Mouse (Mus musculus) limb, embryonic 14.5 days (tissue): Measurements from ENCODE around the gene Cnpy2. TPM values are rescaled to one million over a fixed set of nuclear protein-coding genes. Genes with fewer than 3 reads are reported as not detected.

Experiments used
- ATAC-seq: fragments of 200-750 bp; cut with Nextera tagmentation; 2 replicates; pipeline ENCODE4 v1.8.0; 2017; ENCODE audit warnings: low read depth, moderate number of reproducible peaks, moderate TSS enrichment; ENCODE audit not compliant: low FRiP score
- DNase-seq: peaks from one replicate; pipeline ENCODE4 v3.0.0-alpha.2; 2015; ENCODE audit warnings: low spot score
- H3K27ac ChIP-seq: fragments of 300-500 bp; sonication (generic); replicated peaks from 2 replicates; pipeline ENCODE4 v1.5.1; 2014; ENCODE audit warnings: low read depth, mild to moderate bottlenecking, low read length, moderate library complexity, mixed read lengths
- H3K27me3 ChIP-seq: fragments of 300-500 bp; sonication (generic); 2 replicates; pipeline ENCODE4 v1.6.1; 2014; ENCODE audit warnings: low read length, mixed read lengths; ENCODE audit not compliant: control insufficient read depth, insufficient read depth
- H3K36me3 ChIP-seq: fragments of 300-500 bp; sonication (generic); 2 replicates; pipeline ENCODE4 v1.6.1; 2014; ENCODE audit warnings: mild to moderate bottlenecking, low read length, moderate library complexity, mixed read lengths; ENCODE audit not compliant: control insufficient read depth, insufficient read depth
- H3K4me1 ChIP-seq: fragments of 300-500 bp; sonication (generic); 2 replicates; pipeline ENCODE4 v1.6.1; 2014; ENCODE audit warnings: antibody characterized with exemption, low read length, mixed read lengths; ENCODE audit not compliant: control insufficient read depth, insufficient read depth
- H3K4me2 ChIP-seq: fragments of 300-500 bp; sonication (generic); replicated peaks from 2 replicates; pipeline ENCODE4 v1.6.1; 2014; ENCODE audit warnings: low read depth, mild to moderate bottlenecking, low read length, moderate library complexity; ENCODE audit not compliant: severe bottlenecking
- H3K4me3 ChIP-seq: fragments of 300-500 bp; sonication (generic); replicated peaks from 2 replicates; pipeline ENCODE4 v1.5.1; 2014; ENCODE audit warnings: low read length
- H3K9ac ChIP-seq: fragments of 300-500 bp; sonication (generic); 2 replicates; pipeline ENCODE4 v1.6.1; 2014; ENCODE audit warnings: mild to moderate bottlenecking, low read depth, low read length, moderate library complexity; ENCODE audit not compliant: severe bottlenecking
- H3K9me3 ChIP-seq: fragments of 300-500 bp; sonication (generic); 2 replicates; pipeline ENCODE4 v1.6.1; 2016; ENCODE audit warnings: low read length; ENCODE audit not compliant: control insufficient read depth
- POLR2A ChIP-seq: fragments of 200-500 bp; IDR thresholded peaks from 2 replicates; pipeline ENCODE4 v1.8.0; 2012; ENCODE audit warnings: inconsistent platforms, mild to moderate bottlenecking, moderate library complexity, borderline replicate concordance; ENCODE audit not compliant: insufficient read depth, insufficient read length; ENCODE audit errors: extremely low read depth
- WGBS: fragments of 180-500 bp; shearing (Covaris S2); extraction: QIAGEN DNeasy Blood & Tissue Kit; methylation state at CpG from one replicate; pipeline ENCODE4 v1.1.7; 2014; 5-methylcytosine and 5-hydroxymethylcytosine counted together
- polyA plus RNA-seq, 2 experiments: library from polyadenylated mRNA; depleted of rRNA in 1 of 2; stranded (reverse) in 1 of 2; unstranded in 1 of 2; fragments of >200 nt; fragmentation: Nextera tagmentation in 1 of 2; extraction: Ambion mirVana in 1 of 2; gene quantifications; 2 replicates each; pipeline versions ENCODE4 v1.2.1 to v1.2.3; 2012 to 2014

Cnpy2 gene
- polyA plus RNA-seq, 2 experiments, result 169 to 387 TPM

GRCm38 (mm10) chr10:128372142-128372541 is 49.9 kb downstream of the Cnpy2 start:
- DNase-seq (no peak), ATAC-seq (no peak)
- H3K9me3 ChIP-seq, result no peaks in the 10 kb centered on the region
- H3K27ac ChIP-seq, result no peak overlapping the region
- WGBS, result 82% methylated on average over 5 of the region's 5 CpGs
- no peak for TF ChIP-seq POLR2A
- H3K4me2 ChIP-seq, result no peak overlapping the region
- no peak overlapping the region for H3K9ac ChIP-seq
- no peaks in the 10 kb centered on the region for H3K36me3 ChIP-seq
- no peak overlapping the region for H3K4me3 ChIP-seq
- H3K27me3 ChIP-seq, result no peaks in the 10 kb centered on the region
- H3K4me1 ChIP-seq, result peaks cover 10% of the 10 kb centered on the region

GRCm38 (mm10) chr10:128372989-128373748 is 50.9 kb downstream of the Cnpy2 start:
- no peak overlapping the region for H3K9ac ChIP-seq
- no peak overlapping the region for H3K4me2 ChIP-seq
- no peaks in the 10 kb centered on the region for H3K27me3 ChIP-seq
- TF ChIP-seq POLR2A, result no peak
- DNase-seq, result no peak
- ATAC-seq, result no peak
- no peak overlapping the region for H3K27ac ChIP-seq
- no peaks in the 10 kb centered on the region for H3K9me3 ChIP-seq
- H3K36me3 ChIP-seq, result peaks cover 1% of the 10 kb centered on the region
- no peak overlapping the region for H3K4me3 ChIP-seq
- peaks cover 7% of the 10 kb centered on the region; the same call in 1 of the 2 replicates for H3K4me1 ChIP-seq
- WGBS, result 79% methylated on average over 6 of the region's 6 CpGs

- no peaks in the 10 kb centered on the region for H3K27me3 ChIP-seq
- H3K27ac ChIP-seq, result no peak overlapping the region
- H3K9me3 ChIP-seq, result no peaks in the 10 kb centered on the region
- no peak overlapping the region for H3K9ac ChIP-seq
- DNase-seq (no peak), ATAC-seq (no peak)
- H3K4me2 ChIP-seq, result no peak overlapping the region
- peaks cover 13% of the 10 kb centered on the region for H3K36me3 ChIP-seq
- TF ChIP-seq POLR2A, result no peak
- 82% methylated on average over 6 of the region's 6 CpGs for WGBS
- H3K4me3 ChIP-seq, result no peak overlapping the region
- peaks cover 14% of the 10 kb centered on the region; the same call in 1 of the 2 replicates for H3K4me1 ChIP-seq
These were observed 52.1 kb downstream of the Cnpy2 start for GRCm38 (mm10) chr10:128374393-128374792.

- 39% methylated on average over 4 of the region's 4 CpGs for WGBS
- H3K9me3 ChIP-seq, result no peaks in the 10 kb centered on the region
- peak overlapping the region; percentile 72 for H3K4me2 ChIP-seq
- peak overlapping the region; percentile 97 for H3K27ac ChIP-seq
- ATAC-seq (no peak), DNase-seq (no peak)
- H3K9ac ChIP-seq, result peak overlapping the region; percentile 98
- no peaks in the 10 kb centered on the region for H3K27me3 ChIP-seq
- no peak for TF ChIP-seq POLR2A
- H3K4me3 ChIP-seq, result peak overlapping the region; percentile 98
- peaks cover 14% of the 10 kb centered on the region; the same call in 1 of the 2 replicates for H3K4me1 ChIP-seq
- peaks cover 29% of the 10 kb centered on the region for H3K36me3 ChIP-seq
These were observed 53.8 kb downstream of the Cnpy2 start for GRCm38 (mm10) chr10:128376099-128376454.

- Histone ChIP-seq H3K9me3 (no peaks in the 10 kb centered on the region), H3K27ac (peak within 1 kb of the TSS; percentile 97), H3K4me1 (peaks cover 14% of the 10 kb centered on the region; the same call in 1 of the 2 replicates), H3K9ac (peak within 1 kb of the TSS; percentile 98), H3K4me2 (peak within 1 kb of the TSS; percentile 72), H3K27me3 (no peaks in the 10 kb centered on the region), H3K4me3 (peak within 1 kb of the TSS; percentile 98), H3K36me3 (peaks cover 33% of the 10 kb centered on the region)
- peak; percentile 69; the same call in 1 of the 2 replicates for TF ChIP-seq POLR2A
- DNase-seq (peak; percentile 79), ATAC-seq (peak; percentile 93)
- 0% methylated on average over 15 of the region's 73 CpGs for WGBS
These were observed 54.4 kb downstream of the Cnpy2 start, which contains the start of gene Ankrd52 for GRCm38 (mm10) chr10:128376455-128377211. Gene Ankrd52 (plus strand): TSS chr10:128377115.

Other genes starting within 250 kb of the Cnpy2 start
- gene Atp5b, start 239.2 kb upstream of the Cnpy2 start, polyA plus RNA-seq (2012; rRNA removed), result 1,269 and 2,071 TPM in 2 replicates
- 1,908 and 2,011 TPM in 2 replicates for gene Atp5b, start 239.2 kb upstream of the Cnpy2 start, polyA plus RNA-seq (2014; fragmentation: Nextera tagmentation; extraction: Ambion mirVana)
- gene Baz2a, start 230.9 kb upstream of the Cnpy2 start, polyA plus RNA-seq (2012; rRNA removed), result 28.3 and 31.1 TPM in 2 replicates
- gene Baz2a, start 230.9 kb upstream of the Cnpy2 start, polyA plus RNA-seq (2014; fragmentation: Nextera tagmentation; extraction: Ambion mirVana), result 17.5 and 18.2 TPM in 2 replicates
- gene Rbms2, start 142.2 kb upstream of the Cnpy2 start, polyA plus RNA-seq (2012; rRNA removed), result 113 and 117 TPM in 2 replicates
- 33.8 and 35.9 TPM in 2 replicates for gene Rbms2, start 142.2 kb upstream of the Cnpy2 start, polyA plus RNA-seq (2014; fragmentation: Nextera tagmentation; extraction: Ambion mirVana)
- 4.8 and 5.8 TPM in 2 replicates for gene Gls2, start 128.0 kb upstream of the Cnpy2 start, polyA plus RNA-seq (2012; rRNA removed)
- gene Gls2, start 128.0 kb upstream of the Cnpy2 start, polyA plus RNA-seq (2014; fragmentation: Nextera tagmentation; extraction: Ambion mirVana), result 2.0 and 2.5 TPM in 2 replicates
- gene Spryd4, start 110.7 kb upstream of the Cnpy2 start, polyA plus RNA-seq (2012; rRNA removed), result 22.3 and 27.4 TPM in 2 replicates
- 36.9 and 38.7 TPM in 2 replicates for gene Spryd4, start 110.7 kb upstream of the Cnpy2 start, polyA plus RNA-seq (2014; fragmentation: Nextera tagmentation; extraction: Ambion mirVana)
- 0.88 and 1.7 TPM in 2 replicates for gene Mip, start 96.6 kb upstream of the Cnpy2 start, polyA plus RNA-seq (2012; rRNA removed)
- gene Mip, start 96.6 kb upstream of the Cnpy2 start, polyA plus RNA-seq (2014; fragmentation: Nextera tagmentation; extraction: Ambion mirVana), result 0.17 and 0.37 TPM in 2 replicates
- gene Timeless, start 90.4 kb upstream of the Cnpy2 start, polyA plus RNA-seq (2012; rRNA removed), result 31.7 and 32.4 TPM in 2 replicates
- 48.6 and 54.7 TPM in 2 replicates for gene Timeless, start 90.4 kb upstream of the Cnpy2 start, polyA plus RNA-seq (2014; fragmentation: Nextera tagmentation; extraction: Ambion mirVana)
- 0.58 and 0.72 TPM in 2 replicates for gene Apon, start 68.4 kb upstream of the Cnpy2 start, polyA plus RNA-seq (2012; rRNA removed)
- gene Apon, start 68.4 kb upstream of the Cnpy2 start, polyA plus RNA-seq (2014; fragmentation: Nextera tagmentation; extraction: Ambion mirVana), result 0.30 and 0.57 TPM in 2 replicates
- gene Apof, start 53.8 kb upstream of the Cnpy2 start, polyA plus RNA-seq (2012; rRNA removed), result 0.20 and 0.32 TPM in 2 replicates
- gene Apof, start 53.8 kb upstream of the Cnpy2 start, polyA plus RNA-seq (2014; fragmentation: Nextera tagmentation; extraction: Ambion mirVana), result not detected in 2 replicates
- gene Stat2, start 51.9 kb upstream of the Cnpy2 start, polyA plus RNA-seq (2012; rRNA removed), result 20.5 and 22.1 TPM in 2 replicates
- gene Stat2, start 51.9 kb upstream of the Cnpy2 start, polyA plus RNA-seq (2014; fragmentation: Nextera tagmentation; extraction: Ambion mirVana), result 12.9 and 13.2 TPM in 2 replicates
- 0.18 and 0.31 TPM in 2 replicates for gene Il23a, start 23.7 kb upstream of the Cnpy2 start, polyA plus RNA-seq (2012; rRNA removed)
- 0.28 TPM in 1 of 2 replicates, not detected in the other for gene Il23a, start 23.7 kb upstream of the Cnpy2 start, polyA plus RNA-seq (2014; fragmentation: Nextera tagmentation; extraction: Ambion mirVana)
- gene Pan2, start 19.1 kb upstream of the Cnpy2 start, polyA plus RNA-seq (2012; rRNA removed), result 49.7 and 58.0 TPM in 2 replicates
- gene Pan2, start 19.1 kb upstream of the Cnpy2 start, polyA plus RNA-seq (2014; fragmentation: Nextera tagmentation; extraction: Ambion mirVana), result 26.6 and 31.1 TPM in 2 replicates
- 131 and 149 TPM in 2 replicates for gene Cs, start 15.3 kb downstream of the Cnpy2 start, polyA plus RNA-seq (2012; rRNA removed)
- 173 and 174 TPM in 2 replicates for gene Cs, start 15.3 kb downstream of the Cnpy2 start, polyA plus RNA-seq (2014; fragmentation: Nextera tagmentation; extraction: Ambion mirVana)
- 38.9 and 43.5 TPM in 2 replicates for gene Coq10a, start 46.5 kb downstream of the Cnpy2 start, polyA plus RNA-seq (2012; rRNA removed)
- 19.4 and 21.5 TPM in 2 replicates for gene Coq10a, start 46.5 kb downstream of the Cnpy2 start, polyA plus RNA-seq (2014; fragmentation: Nextera tagmentation; extraction: Ambion mirVana)
- 50.7 and 59.8 TPM in 2 replicates for gene Ankrd52, start 54.7 kb downstream of the Cnpy2 start, polyA plus RNA-seq (2012; rRNA removed)
- gene Ankrd52, start 54.7 kb downstream of the Cnpy2 start, polyA plus RNA-seq (2014; fragmentation: Nextera tagmentation; extraction: Ambion mirVana), result 11.3 and 11.9 TPM in 2 replicates
- 0.39 and 0.55 TPM in 2 replicates for gene Slc39a5, start 78.8 kb downstream of the Cnpy2 start, polyA plus RNA-seq (2012; rRNA removed)
- 0.14 TPM in 1 of 2 replicates, not detected in the other for gene Slc39a5, start 78.8 kb downstream of the Cnpy2 start, polyA plus RNA-seq (2014; fragmentation: Nextera tagmentation; extraction: Ambion mirVana)
- gene Nabp2, start 89.0 kb downstream of the Cnpy2 start, polyA plus RNA-seq (2012; rRNA removed), result 38.9 and 42.3 TPM in 2 replicates
- gene Nabp2, start 89.0 kb downstream of the Cnpy2 start, polyA plus RNA-seq (2014; fragmentation: Nextera tagmentation; extraction: Ambion mirVana), result 68.6 and 71.9 TPM in 2 replicates
- gene Rnf41, start 89.2 kb downstream of the Cnpy2 start, polyA plus RNA-seq (2012; rRNA removed), result 37.0 and 38.1 TPM in 2 replicates
- gene Rnf41, start 89.2 kb downstream of the Cnpy2 start, polyA plus RNA-seq (2014; fragmentation: Nextera tagmentation; extraction: Ambion mirVana), result 35.7 and 36.1 TPM in 2 replicates
- gene Smarcc2, start 136.8 kb downstream of the Cnpy2 start, polyA plus RNA-seq (2012; rRNA removed), result 216 and 219 TPM in 2 replicates
- 98.0 and 110 TPM in 2 replicates for gene Smarcc2, start 136.8 kb downstream of the Cnpy2 start, polyA plus RNA-seq (2014; fragmentation: Nextera tagmentation; extraction: Ambion mirVana)
- 1,142 and 1,623 TPM in 2 replicates for gene Myl6, start 171.7 kb downstream of the Cnpy2 start, polyA plus RNA-seq (2012; rRNA removed)
- 1,081 and 1,105 TPM in 2 replicates for gene Myl6, start 171.7 kb downstream of the Cnpy2 start, polyA plus RNA-seq (2014; fragmentation: Nextera tagmentation; extraction: Ambion mirVana)
- gene Myl6b, start 176.2 kb downstream of the Cnpy2 start, polyA plus RNA-seq (2012; rRNA removed), result 54.9 and 56.7 TPM in 2 replicates
- gene Myl6b, start 176.2 kb downstream of the Cnpy2 start, polyA plus RNA-seq (2014; fragmentation: Nextera tagmentation; extraction: Ambion mirVana), result 6.1 and 6.6 TPM in 2 replicates
- 51.3 and 59.6 TPM in 2 replicates for gene Esyt1, start 203.4 kb downstream of the Cnpy2 start, polyA plus RNA-seq (2012; rRNA removed)
- gene Esyt1, start 203.4 kb downstream of the Cnpy2 start, polyA plus RNA-seq (2014; fragmentation: Nextera tagmentation; extraction: Ambion mirVana), result 35.8 and 37.9 TPM in 2 replicates
- 15.2 and 17.2 TPM in 2 replicates for gene Zc3h10, start 225.3 kb downstream of the Cnpy2 start, polyA plus RNA-seq (2012; rRNA removed)
- gene Zc3h10, start 225.3 kb downstream of the Cnpy2 start, polyA plus RNA-seq (2014; fragmentation: Nextera tagmentation; extraction: Ambion mirVana), result 13.7 and 14.5 TPM in 2 replicates
- gene Rpl41, start 226.8 kb downstream of the Cnpy2 start, polyA plus RNA-seq (2012; rRNA removed), result 2,621 and 3,931 TPM in 2 replicates
- 4,572 and 4,920 TPM in 2 replicates for gene Rpl41, start 226.8 kb downstream of the Cnpy2 start, polyA plus RNA-seq (2014; fragmentation: Nextera tagmentation; extraction: Ambion mirVana)
- 111 and 186 TPM in 2 replicates for gene Pa2g4, start 243.5 kb downstream of the Cnpy2 start, polyA plus RNA-seq (2012; rRNA removed)
- 207 and 210 TPM in 2 replicates for gene Pa2g4, start 243.5 kb downstream of the Cnpy2 start, polyA plus RNA-seq (2014; fragmentation: Nextera tagmentation; extraction: Ambion mirVana)